Mouse (Mus musculus) megakaryocyte, embryonic 14.5 days (primary cell): ENCODE measurements around the gene Tex12.

Experiments
- FLI1 ChIP-seq: IDR thresholded peaks from 2 replicates; pipeline ENCODE4 v1.6.1; 2012; ENCODE audit warnings: low read length, inconsistent platforms, mixed read lengths
- GATA1 ChIP-seq: IDR thresholded peaks from 3 replicates; pipeline ENCODE4 v1.6.1; 2012; ENCODE audit warnings: mixed read lengths, low read length, inconsistent platforms, borderline replicate concordance

- TF ChIP-seq GATA1 = no peak
- no peak for TF ChIP-seq FLI1
Observed at GRCm38 (mm10) chr9:50515462-50515861, 45.7 kb downstream of the Tex12 start.
